Mouse (Mus musculus) heart, postnatal 0 days (tissue): ENCODE measurements around the gene Gm21915.

Source experiments
- CTCF ChIP-seq: IDR thresholded peaks from 2 replicates; pipeline ENCODE4 v1.5.1; 2016; ENCODE audit warnings: antibody characterized with exemption, control low read depth, low read depth
- EP300 ChIP-seq: IDR thresholded peaks from 2 replicates; pipeline ENCODE4 v1.6.1; 2016; ENCODE audit warnings: antibody characterized with exemption, low read depth

- TF ChIP-seq CTCF (no peak), EP300 (no peak)
These were observed 46.9 kb downstream of the Gm21915 start for GRCm38 (mm10) chr9:40717182-40717874.
